Mouse (Mus musculus) erythroblast, embryonic 14.5 days (primary cell): ENCODE results near the gene Ptprn2.

Experiments used
- GATA1 ChIP-seq: IDR thresholded peaks from 2 replicates; pipeline ENCODE4 v1.6.1; 2012; ENCODE audit warnings: low read length, inconsistent platforms, mixed read lengths
- TAL1 ChIP-seq: IDR thresholded peaks from 3 replicates; pipeline ENCODE4 v1.6.1; 2012; ENCODE audit warnings: low read length, inconsistent platforms, mixed read lengths

GRCm38 (mm10) chr12:117312079-117312478 is 826.6 kb downstream of the Ptprn2 start:
- no peak for TF ChIP-seq GATA1
- no peak for TF ChIP-seq TAL1
